Mouse (Mus musculus) kidney, embryonic 16.5 days (tissue): ENCODE results near the gene Lgals8. TPM values are rescaled to one million over a fixed set of nuclear protein-coding genes. Genes with fewer than 3 reads are reported as not detected.

Experiments used
- ATAC-seq: fragments of 200-750 bp; cut with Nextera tagmentation; 2 replicates; pipeline ENCODE4 v1.8.0; 2017; ENCODE audit warnings: moderate TSS enrichment; ENCODE audit not compliant: low FRiP score, low TSS enrichment
- H3K27ac ChIP-seq: fragments of 300-500 bp; sonication (generic); 2 replicates; pipeline ENCODE4 v1.5.1; 2014; ENCODE audit warnings: low read length
- H3K27me3 ChIP-seq: fragments of 300-500 bp; sonication (generic); 2 replicates; pipeline ENCODE4 v1.6.1; 2014; ENCODE audit warnings: low read length, control low read depth, mixed read lengths; ENCODE audit not compliant: insufficient read depth
- H3K36me3 ChIP-seq: fragments of 300-500 bp; sonication (generic); 2 replicates; pipeline ENCODE4 v1.6.1; 2014; ENCODE audit warnings: low read length, control low read depth, mixed read lengths; ENCODE audit not compliant: insufficient read depth
- H3K4me1 ChIP-seq: fragments of 300-500 bp; sonication (generic); 2 replicates; pipeline ENCODE4 v1.6.1; 2014; ENCODE audit warnings: low read length, control low read depth, mixed read lengths; ENCODE audit not compliant: insufficient read depth
- H3K4me2 ChIP-seq: fragments of 300-500 bp; sonication (generic); replicated peaks from 2 replicates; pipeline ENCODE4 v1.6.1; 2014; ENCODE audit warnings: low read depth, low read length
- H3K4me3 ChIP-seq: fragments of 300-500 bp; sonication (generic); 2 replicates; pipeline ENCODE4 v1.5.1; 2014; ENCODE audit warnings: mild to moderate bottlenecking, low read length
- H3K9ac ChIP-seq: fragments of 300-500 bp; sonication (generic); replicated peaks from 2 replicates; pipeline ENCODE4 v1.6.1; 2014; ENCODE audit warnings: low read length
- H3K9me3 ChIP-seq: fragments of 300-500 bp; sonication (generic); 2 replicates; pipeline ENCODE4 v1.6.1; 2016; ENCODE audit warnings: low read length, control low read depth
- WGBS: fragments of 180-500 bp; shearing (Covaris S2); extraction: QIAGEN DNeasy Blood & Tissue Kit; methylation state at CpG from one replicate; pipeline ENCODE4 v1.1.7; 2014; 5-methylcytosine and 5-hydroxymethylcytosine counted together
- polyA plus RNA-seq: library from polyadenylated mRNA; unstranded; fragments of >200 nt; fragmentation: Nextera tagmentation; extraction: Ambion mirVana; gene quantifications from 2 replicates; pipeline ENCODE4 v1.2.1, GENCODE M21; 2015

The Lgals8 gene
- 24.8 and 26.5 TPM in 2 replicates for polyA plus RNA-seq

DNA sequence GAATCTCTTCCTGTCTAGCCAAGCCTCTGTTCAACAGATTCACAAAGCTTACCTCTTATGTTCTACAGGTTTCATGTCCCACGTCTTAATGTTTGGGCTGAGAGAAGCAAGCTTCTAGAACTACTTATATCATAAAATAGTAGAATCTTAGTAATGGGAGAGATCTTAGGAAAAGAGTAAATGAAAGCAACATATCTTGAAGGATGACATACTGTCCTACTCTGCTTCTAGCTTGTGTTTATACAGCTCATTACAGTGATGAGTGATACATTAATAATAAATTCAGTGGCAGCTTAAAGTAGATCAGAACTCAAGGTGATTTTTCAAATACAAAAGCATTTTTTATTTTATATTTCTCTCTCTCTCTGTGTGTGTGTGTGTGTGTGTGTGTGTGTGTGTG, at the start of gene Lgals8:
Gene Lgals8, minus strand, starts transcription at position 101 of the 400 bp plus-strand sequence.
- H3K9me3 ChIP-seq: no peaks in the 10 kb centered on the region
- ATAC-seq: no peak
- H3K9ac ChIP-seq: no peak within 1 kb of the TSS
- no peaks in the 10 kb centered on the region for H3K27me3 ChIP-seq
- H3K27ac ChIP-seq: no peak within 1 kb of the TSS
- no peak within 1 kb of the TSS for H3K4me2 ChIP-seq
- 83% methylated on average over 1 of the region's 1 CpGs for WGBS
- peaks cover 2% of the 10 kb centered on the region; the same call in 1 of the 2 replicates for H3K4me1 ChIP-seq
- no peaks in the 10 kb centered on the region for H3K36me3 ChIP-seq
- H3K4me3 ChIP-seq: no peak within 1 kb of the TSS

- Histone ChIP-seq H3K4me3 (no peak overlapping the region), H3K27ac (no peak overlapping the region), H3K36me3 (no peaks in the 10 kb centered on the region), H3K9me3 (no peaks in the 10 kb centered on the region), H3K4me2 (no peak overlapping the region), H3K4me1 (no peaks in the 10 kb centered on the region), H3K27me3 (no peaks in the 10 kb centered on the region), H3K9ac (0 out of 2 replicates have a peak overlapping the region, but pooled peaks have one; percentile 22)
- peak; percentile 64 for ATAC-seq
- WGBS: 62% methylated on average over 9 of the region's 9 CpGs
These were observed 46.6 kb upstream of the Lgals8 start for GRCm38 (mm10) chr13:12511189-12511965.

DNA sequence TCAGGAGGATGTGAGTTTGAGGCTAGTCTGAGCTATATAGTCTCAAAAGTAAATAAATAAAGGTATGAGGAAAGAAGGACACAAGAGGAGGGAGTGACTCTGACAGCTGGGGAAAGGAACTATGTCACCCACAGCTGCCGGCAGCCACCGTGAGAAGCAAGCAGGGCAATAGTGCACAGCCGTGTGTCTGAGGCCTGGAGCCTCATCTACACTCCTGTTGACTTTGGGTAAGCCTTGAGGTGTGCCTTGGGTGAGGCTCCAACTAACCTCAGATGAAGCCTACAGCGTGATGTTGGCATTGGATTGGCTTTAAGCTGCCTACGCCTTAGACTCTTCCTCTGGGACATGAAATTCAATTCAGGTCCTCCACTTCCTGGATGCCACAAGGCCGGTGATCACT, 45.3 kb upstream of the Lgals8 start:
- no peak for ATAC-seq
- Histone ChIP-seq H3K27me3 (no peaks in the 10 kb centered on the region), H3K4me3 (no peak overlapping the region), H3K27ac (no peak overlapping the region), H3K4me2 (no peak overlapping the region), H3K9ac (no peak overlapping the region), H3K4me1 (no peaks in the 10 kb centered on the region), H3K9me3 (no peaks in the 10 kb centered on the region), H3K36me3 (no peaks in the 10 kb centered on the region)
- WGBS: 73% methylated on average over 6 of the region's 6 CpGs

- no peak for ATAC-seq
- Histone ChIP-seq H3K9ac (no peak overlapping the region), H3K4me3 (no peak overlapping the region), H3K4me1 (peaks cover 8% of the 10 kb centered on the region), H3K9me3 (no peaks in the 10 kb centered on the region), H3K27me3 (no peaks in the 10 kb centered on the region), H3K4me2 (no peak overlapping the region), H3K27ac (no peak overlapping the region), H3K36me3 (no peaks in the 10 kb centered on the region)
- 90% methylated on average over 6 of the region's 6 CpGs for WGBS
These were observed 42.7 kb upstream of the Lgals8 start for GRCm38 (mm10) chr13:12507426-12507825.

- Histone ChIP-seq H3K4me3 (no peak overlapping the region), H3K27ac (no peak overlapping the region), H3K9me3 (no peaks in the 10 kb centered on the region), H3K4me1 (peaks cover 8% of the 10 kb centered on the region), H3K36me3 (no peaks in the 10 kb centered on the region), H3K9ac (no peak overlapping the region), H3K4me2 (no peak overlapping the region), H3K27me3 (no peaks in the 10 kb centered on the region)
- ATAC-seq: peak; percentile 32; the same call in 1 of the 2 replicates
- 74% methylated on average over 3 of the region's 3 CpGs for WGBS
These were observed 40.6 kb upstream of the Lgals8 start for GRCm38 (mm10) chr13:12505359-12505758.

DNA sequence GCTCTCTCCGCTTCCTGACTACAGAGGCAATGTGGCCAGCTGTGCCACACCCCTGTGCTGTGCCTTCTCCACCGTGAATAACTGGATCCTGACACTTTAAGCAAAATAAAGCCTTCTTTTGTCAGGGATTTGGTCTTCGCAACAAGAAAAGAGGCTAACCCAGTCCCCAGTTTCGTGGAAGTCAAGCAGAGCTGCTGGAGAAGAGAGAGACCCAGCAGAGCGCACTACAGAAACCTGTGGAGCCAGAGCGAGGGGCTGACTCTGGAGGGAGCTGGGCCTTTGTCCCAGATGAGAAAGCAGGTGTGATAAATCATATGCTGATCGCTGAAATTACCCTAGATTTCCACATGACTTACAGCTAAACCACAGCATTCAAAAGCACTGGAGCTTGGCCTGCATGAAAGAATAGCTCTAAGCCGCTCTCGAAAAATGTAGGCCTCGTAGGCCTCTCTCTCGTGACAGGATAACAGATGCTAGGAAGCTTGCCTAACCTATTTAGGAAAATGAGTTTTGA, 38.6 kb upstream of the Lgals8 start:
- Histone ChIP-seq H3K27ac (peak overlapping the region; percentile 60; the same call in 1 of the 2 replicates), H3K4me1 (peaks cover 8% of the 10 kb centered on the region), H3K9ac (peak overlapping the region; percentile 5; the same call in 1 of the 2 replicates), H3K9me3 (no peaks in the 10 kb centered on the region), H3K4me2 (no peak overlapping the region), H3K27me3 (no peaks in the 10 kb centered on the region), H3K4me3 (no peak overlapping the region), H3K36me3 (no peaks in the 10 kb centered on the region)
- WGBS: 31% methylated on average over 11 of the region's 11 CpGs
- ATAC-seq: peak; percentile 82

- peak overlapping the region; percentile 60; the same call in 1 of the 2 replicates for H3K27ac ChIP-seq
- H3K4me1 ChIP-seq: peaks cover 8% of the 10 kb centered on the region
- H3K9ac ChIP-seq: peak overlapping the region; percentile 5; the same call in 1 of the 2 replicates
- H3K27me3 ChIP-seq: no peaks in the 10 kb centered on the region
- ATAC-seq: peak; percentile 42; the same call in 1 of the 2 replicates
- H3K36me3 ChIP-seq: no peaks in the 10 kb centered on the region
- H3K4me3 ChIP-seq: no peak overlapping the region
- H3K4me2 ChIP-seq: no peak overlapping the region
- WGBS: 50% methylated on average over 4 of the region's 4 CpGs
- H3K9me3 ChIP-seq: no peaks in the 10 kb centered on the region
These were observed 38.0 kb upstream of the Lgals8 start for GRCm38 (mm10) chr13:12502665-12503237.

GRCm38 (mm10) chr13:12499107-12499506, 34.4 kb upstream of the Lgals8 start:
- Histone ChIP-seq H3K9me3 (no peaks in the 10 kb centered on the region), H3K27me3 (no peaks in the 10 kb centered on the region), H3K27ac (no peak overlapping the region), H3K4me3 (no peak overlapping the region), H3K36me3 (no peaks in the 10 kb centered on the region), H3K4me1 (peaks cover 8% of the 10 kb centered on the region), H3K9ac (no peak overlapping the region), H3K4me2 (no peak overlapping the region)
- WGBS: 82% methylated on average over 7 of the region's 7 CpGs
- no peak for ATAC-seq

GRCm38 (mm10) chr13:12497809-12498208, 33.1 kb upstream of the Lgals8 start:
- Histone ChIP-seq H3K9ac (no peak overlapping the region), H3K4me1 (peaks cover under 1% of the 10 kb centered on the region; the same call in 1 of the 2 replicates)
- no peak for ATAC-seq

DNA sequence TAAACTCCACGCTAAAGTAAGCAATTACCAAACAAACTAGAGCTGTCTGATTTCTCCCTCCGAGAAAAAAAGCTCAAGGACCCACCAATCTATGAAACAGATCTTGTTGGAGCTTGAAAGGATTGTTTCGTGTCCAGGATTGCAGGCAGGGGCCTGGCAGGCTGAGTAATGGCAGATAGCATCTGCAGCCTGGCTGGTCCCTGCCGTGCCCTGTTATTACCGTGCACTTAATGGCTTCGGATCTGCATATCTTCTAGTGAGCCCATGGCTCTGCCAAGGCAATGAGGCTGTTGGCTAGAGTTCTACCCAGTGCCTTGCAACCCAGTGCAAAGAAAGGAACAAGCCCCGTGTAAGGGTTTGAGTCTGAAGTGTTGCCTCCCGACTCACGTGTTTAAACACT, 30.0 kb upstream of the Lgals8 start:
- 76% methylated on average over 9 of the region's 9 CpGs for WGBS
- H3K4me2 ChIP-seq: no peak overlapping the region

More at GRCm38 (mm10) chr13:12497809-12498208, 33.1 kb upstream of the Lgals8 start:
- no peak overlapping the region for H3K4me2 ChIP-seq
- no peaks in the 10 kb centered on the region for H3K27me3 ChIP-seq
- H3K9me3 ChIP-seq: no peaks in the 10 kb centered on the region
- no peak overlapping the region for H3K27ac ChIP-seq
- WGBS: 70% methylated on average over 8 of the region's 8 CpGs
- H3K36me3 ChIP-seq: no peaks in the 10 kb centered on the region
- no peak overlapping the region for H3K4me3 ChIP-seq

More for the DNA sequence above, 30.0 kb upstream of the Lgals8 start:
- Histone ChIP-seq H3K9ac (no peak overlapping the region), H3K27ac (no peak overlapping the region), H3K36me3 (no peaks in the 10 kb centered on the region), H3K4me3 (no peak overlapping the region), H3K9me3 (no peaks in the 10 kb centered on the region), H3K4me1 (no peaks in the 10 kb centered on the region), H3K27me3 (no peaks in the 10 kb centered on the region)
- peak; percentile 59; the same call in 1 of the 2 replicates for ATAC-seq
